Mouse (Mus musculus): Measurements from ENCODE around the gene Add1.
"Not testable (repeated sequence)": the region's sequence is repeated elsewhere in the genome, so short reads cannot be mapped to it uniquely, and the experiment has no call there.

The Add1 gene

GRCm38 (mm10) chr5:34550251-34550650, 23.2 kb upstream of the Add1 start:
- DNase-seq (ENCODE audit: low spot score) = no peak

- DNase-seq (ENCODE audit: low spot score) = no peak
These were observed 21.6 kb upstream of the Add1 start for GRCm38 (mm10) chr5:34551821-34552220.

- DNase-seq (ENCODE audit: low spot score) = no peak
These were observed 9.6 kb upstream of the Add1 start for GRCm38 (mm10) chr5:34563854-34564253.

GRCm38 (mm10) chr5:34564291-34564690, 9.2 kb upstream of the Add1 start:
- no peak for DNase-seq (ENCODE audit: low spot score)

- peak; percentile 39 for DNase-seq (ENCODE audit: low spot score)
These were observed 7.8 kb upstream of the Add1 start for GRCm38 (mm10) chr5:34565545-34566283.

- DNase-seq (ENCODE audit: low spot score) = no peak
These were observed 1.9 kb upstream of the Add1 start for GRCm38 (mm10) chr5:34571551-34571950.

GRCm38 (mm10) chr5:34572568-34572967, 896 bp upstream of the Add1 start:
- DNase-seq (ENCODE audit: low spot score) = not testable (repeated sequence)

- DNase-seq (ENCODE audit: low spot score) = no peak
These were observed 1.3 kb downstream of the Add1 start for GRCm38 (mm10) chr5:34574721-34575120.

- no peak for DNase-seq (ENCODE audit: low spot score)
These were observed 2.8 kb downstream of the Add1 start for GRCm38 (mm10) chr5:34576286-34576685.

GRCm38 (mm10) chr5:34578038-34578655, 4.7 kb downstream of the Add1 start:
- no peak for DNase-seq (ENCODE audit: low spot score)

- no peak for DNase-seq (ENCODE audit: low spot score)
These were observed 5.9 kb downstream of the Add1 start for GRCm38 (mm10) chr5:34579377-34579776.

- DNase-seq (ENCODE audit: low spot score) = not testable (repeated sequence)
These were observed 8.3 kb downstream of the Add1 start for GRCm38 (mm10) chr5:34581671-34582313.

GRCm38 (mm10) chr5:34582314-34582675, 8.8 kb downstream of the Add1 start:
- no peak for DNase-seq (ENCODE audit: low spot score)

- DNase-seq (ENCODE audit: low spot score) = no peak
These were observed 11.8 kb downstream of the Add1 start for GRCm38 (mm10) chr5:34585216-34585615.

- no peak for DNase-seq (ENCODE audit: low spot score)
These were observed 14.4 kb downstream of the Add1 start for GRCm38 (mm10) chr5:34587881-34588280.

- DNase-seq (ENCODE audit: low spot score) = no peak
These were observed 16.6 kb downstream of the Add1 start for GRCm38 (mm10) chr5:34590059-34590458.

- no peak for DNase-seq (ENCODE audit: low spot score)
These were observed 17.2 kb downstream of the Add1 start for GRCm38 (mm10) chr5:34590702-34591101.

GRCm38 (mm10) chr5:34591388-34592004, 18.0 kb downstream of the Add1 start:
- DNase-seq (ENCODE audit: low spot score) = no peak

- not testable (repeated sequence) for DNase-seq (ENCODE audit: low spot score)
These were observed 18.8 kb downstream of the Add1 start for GRCm38 (mm10) chr5:34592224-34592623.

GRCm38 (mm10) chr5:34592666-34593065, 19.2 kb downstream of the Add1 start:
- no peak for DNase-seq (ENCODE audit: low spot score)

- no peak for DNase-seq (ENCODE audit: low spot score)
These were observed 19.8 kb downstream of the Add1 start for GRCm38 (mm10) chr5:34593202-34593727.

- no peak for DNase-seq (ENCODE audit: low spot score)
These were observed 31.1 kb downstream of the Add1 start for GRCm38 (mm10) chr5:34604576-34604975.

Data from urinary bladder, postnatal 25 days (tissue).